Mouse (Mus musculus) bone marrow, adult 2 months (tissue): ENCODE results near the gene Slc7a7. TPM values are rescaled to one million over a fixed set of nuclear protein-coding genes. Genes with fewer than 3 reads are reported as not detected.
A peak's percentile ranks its signal among the peaks of the same experiment; 100 is the strongest.

Source experiments
- H3K27ac ChIP-seq: fragments of 200-500 bp; 2 replicates; pipeline ENCODE4 v1.5.1; 2012; ENCODE audit warnings: low read depth, mild to moderate bottlenecking, control low read depth, inconsistent platforms, low read length; ENCODE audit not compliant: control insufficient read depth, poor library complexity, insufficient read depth
- H3K4me1 ChIP-seq: fragments of 200-500 bp; 2 replicates; pipeline ENCODE4 v1.6.1; 2011; ENCODE audit warnings: low read length; ENCODE audit not compliant: control insufficient read depth, insufficient read depth
- H3K4me3 ChIP-seq: fragments of 200-500 bp; replicated peaks from 2 replicates; pipeline ENCODE3; 2011; ENCODE audit warnings: mild to moderate bottlenecking, low read depth, low read length, control low read depth; ENCODE audit not compliant: control insufficient read depth
- CTCF ChIP-seq: fragments of 200-500 bp; IDR thresholded peaks from 2 replicates; pipeline ENCODE4 v1.5.1; 2011; ENCODE audit warnings: low read length, control low read depth; ENCODE audit not compliant: control insufficient read depth, insufficient read depth
- POLR2A ChIP-seq: fragments of 200-500 bp; IDR thresholded peaks from 2 replicates; pipeline ENCODE4 v1.6.1; 2011; ENCODE audit warnings: low read depth, mild to moderate bottlenecking, control low read depth, low read length, borderline replicate concordance; ENCODE audit not compliant: control insufficient read depth
- WGBS: fragments of 180-500 bp; shearing (Covaris S2); methylation state at CpG from one replicate; pipeline ENCODE4 v1.1.7; 2018; 5-methylcytosine and 5-hydroxymethylcytosine counted together
- polyA plus RNA-seq: library from polyadenylated mRNA; stranded (reverse); fragments of >200 nt; gene quantifications from 2 replicates; pipeline ENCODE4 v1.2.4, GENCODE M21; 2011; ENCODE audit warnings: low replicate concordance; ENCODE audit not compliant: missing spikeins, insufficient read depth, insufficient read length

The Slc7a7 gene
- polyA plus RNA-seq, 1 experiment, result 15.2 TPM

DNA sequence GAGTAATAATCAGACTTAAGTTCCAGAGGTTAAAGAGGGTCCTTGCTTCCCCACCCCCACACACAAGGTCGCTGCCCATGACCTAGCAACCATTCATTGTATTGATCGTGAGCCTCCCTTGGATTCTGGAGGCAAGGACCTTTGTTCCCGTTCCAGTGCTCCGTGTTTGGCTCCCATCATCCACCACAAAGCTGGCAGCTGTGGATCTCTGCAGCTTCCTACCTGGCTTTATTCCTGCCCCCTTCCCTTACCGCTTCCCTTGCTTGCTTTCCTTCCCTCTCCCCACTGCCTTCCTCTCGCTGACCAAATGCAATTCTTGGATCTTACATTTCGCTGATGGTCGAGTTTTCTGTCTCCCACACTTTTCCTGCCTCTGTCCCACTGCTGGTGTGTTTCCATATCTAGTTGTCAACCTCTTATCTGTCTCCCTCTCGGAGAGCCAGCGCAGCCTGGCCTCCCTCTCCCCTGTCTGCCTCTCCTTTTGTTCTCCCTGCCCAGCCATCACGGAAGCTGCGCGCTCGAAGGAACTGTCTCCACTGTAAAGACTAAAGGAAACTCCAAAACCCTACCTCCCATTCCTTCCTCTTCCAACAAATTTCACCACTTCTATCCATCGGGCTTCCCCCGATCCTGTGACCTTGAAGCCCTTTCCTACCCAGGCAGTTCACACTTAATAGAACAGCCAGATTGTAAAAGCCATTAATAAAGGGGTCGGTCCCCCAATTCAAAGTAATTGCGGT is 13.0 kb upstream of the Slc7a7 start:
- no peak for TF ChIP-seq CTCF
- no peak for TF ChIP-seq POLR2A
- Histone ChIP-seq H3K4me1 (peaks cover 1% of the 10 kb centered on the region; the same call in 1 of the 2 replicates), H3K4me3 (no peak overlapping the region), H3K27ac (no peak overlapping the region)
- WGBS, result 66% methylated on average over 18 of the region's 18 CpGs

DNA sequence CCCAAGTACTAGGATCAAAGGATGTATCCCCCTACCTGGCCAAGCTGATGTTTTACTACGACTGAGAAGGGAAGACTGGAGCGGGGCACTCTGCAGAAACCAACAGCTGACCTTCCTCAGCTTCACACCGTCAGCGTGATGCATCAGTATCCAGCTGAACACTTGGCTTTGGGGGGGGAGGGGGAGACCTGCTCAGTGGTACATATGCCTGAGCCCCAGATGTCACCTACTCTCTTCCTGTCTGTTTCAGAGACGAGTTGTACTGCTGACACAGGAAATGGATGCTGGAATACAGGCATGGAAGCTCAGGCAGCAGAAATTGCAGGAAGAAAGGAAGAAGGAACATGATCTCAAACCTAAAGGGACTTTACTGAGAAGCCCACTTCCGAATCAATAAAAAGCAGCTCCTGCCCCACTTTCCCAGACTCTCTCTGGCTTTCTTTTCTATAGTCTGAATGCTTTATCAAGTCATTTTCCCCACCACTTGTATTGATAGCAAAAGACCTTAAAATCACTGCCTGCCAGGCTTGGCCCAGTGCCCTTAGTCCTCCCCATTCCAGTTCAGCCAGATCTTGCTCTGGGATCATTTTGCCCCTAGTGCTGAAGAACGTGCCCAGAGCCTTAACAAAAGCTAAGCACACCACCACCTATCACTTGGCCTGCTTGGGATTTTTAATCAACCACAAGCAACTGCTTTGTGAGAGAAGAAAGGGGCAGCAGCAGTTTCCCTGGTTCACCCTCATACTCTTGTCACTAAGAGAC is 11.9 kb upstream of the Slc7a7 start:
- H3K27ac ChIP-seq, result no peak overlapping the region
- no peak overlapping the region for H3K4me3 ChIP-seq
- WGBS, result 67% methylated on average over 7 of the region's 7 CpGs
- peaks cover 1% of the 10 kb centered on the region; the same call in 1 of the 2 replicates for H3K4me1 ChIP-seq
- TF ChIP-seq CTCF (no peak), POLR2A (no peak)

DNA sequence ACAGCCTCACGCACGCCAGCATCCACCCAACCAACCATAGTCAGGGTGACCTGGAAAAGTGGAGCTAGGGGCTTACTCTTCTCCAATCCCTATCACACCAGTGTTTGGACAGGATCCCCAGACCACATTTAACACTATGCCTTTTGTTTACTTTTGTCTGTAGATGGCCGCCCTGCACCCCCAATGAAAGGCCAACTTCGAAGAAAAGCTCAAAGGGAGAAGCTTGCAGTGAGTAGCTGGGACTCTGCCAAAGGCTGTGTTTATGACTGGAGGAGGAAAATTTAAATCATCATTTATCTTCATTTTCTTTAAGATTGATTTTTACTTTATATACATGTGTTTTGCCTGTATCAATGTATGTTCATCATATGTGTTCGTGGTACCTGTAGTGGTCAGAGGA is 10.8 kb upstream of the Slc7a7 start:
- TF ChIP-seq POLR2A (no peak), CTCF (no peak)
- WGBS, result 86% methylated on average over 5 of the region's 5 CpGs
- no peak overlapping the region for H3K27ac ChIP-seq
- H3K4me1 ChIP-seq, result peaks cover 1% of the 10 kb centered on the region; the same call in 1 of the 2 replicates
- no peak overlapping the region for H3K4me3 ChIP-seq

DNA sequence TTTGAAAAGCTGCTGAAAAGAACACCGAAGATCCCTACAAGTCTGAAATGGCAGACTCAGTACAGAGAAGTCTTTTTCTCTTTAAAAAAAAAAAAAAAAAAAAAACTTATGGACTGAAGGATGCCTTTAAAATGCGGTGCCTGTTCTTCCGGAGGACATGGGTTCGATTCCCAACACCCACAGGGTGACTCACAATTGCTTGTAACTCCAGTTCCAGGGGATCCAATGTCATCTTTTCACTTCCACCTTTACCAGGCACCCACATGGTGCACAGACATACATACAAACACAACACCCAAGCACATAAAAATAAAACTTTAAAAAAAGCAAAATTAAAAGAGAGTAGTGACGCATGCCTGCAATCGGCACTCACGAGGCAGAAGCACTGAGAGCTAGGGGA is 10.1 kb upstream of the Slc7a7 start:
- H3K4me1 ChIP-seq, result peaks cover 1% of the 10 kb centered on the region; the same call in 1 of the 2 replicates
- TF ChIP-seq CTCF (no peak), POLR2A (no peak)
- WGBS, result 82% methylated on average over 7 of the region's 7 CpGs
- H3K4me3 ChIP-seq, result no peak overlapping the region
- H3K27ac ChIP-seq, result no peak overlapping the region

DNA sequence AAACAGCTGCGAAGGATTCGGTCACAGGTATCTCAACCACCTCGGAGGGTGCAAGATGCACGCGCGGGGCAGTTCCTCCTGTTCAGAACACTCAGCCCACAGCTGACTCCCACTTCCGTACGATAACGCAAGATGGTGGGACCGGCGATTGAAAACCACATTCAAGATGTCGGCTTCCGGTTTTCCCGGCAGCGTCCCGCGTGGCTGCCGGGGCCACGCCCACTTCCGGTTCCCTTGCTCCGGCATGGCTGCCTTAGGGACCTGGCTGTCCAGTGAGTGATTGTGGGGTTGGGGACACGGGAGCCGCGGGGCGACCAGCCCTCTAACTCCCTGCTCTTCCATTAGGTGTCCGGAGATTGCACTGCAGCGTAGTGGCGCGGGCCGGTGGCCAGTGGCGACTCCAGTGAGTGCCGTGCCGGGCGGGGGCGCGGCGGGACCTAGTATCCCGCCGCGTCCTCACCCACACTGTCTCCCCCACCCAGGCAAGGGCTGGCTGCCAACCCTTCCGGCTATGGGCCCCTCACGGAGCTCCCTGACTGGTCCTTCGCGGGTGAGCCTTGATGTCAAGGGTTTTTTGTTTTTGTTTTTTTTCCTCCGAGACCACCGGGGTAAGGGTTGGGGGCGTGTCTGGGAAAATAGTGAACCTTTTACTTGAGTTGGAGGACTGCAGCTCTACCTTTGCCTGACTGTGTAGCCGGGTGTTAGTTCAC is 9.3 kb upstream of the Slc7a7 start, which contains the start of gene Mrpl52:
TSS of gene Mrpl52 (plus strand) at position 221 of the 710 bp plus-strand sequence.
- TF ChIP-seq POLR2A, result peak; percentile 57; the same call in 1 of the 2 replicates
- TF ChIP-seq CTCF, result no peak
- Histone ChIP-seq H3K27ac (peak within 1 kb of the TSS; percentile 82), H3K4me1 (peaks cover 1% of the 10 kb centered on the region; the same call in 1 of the 2 replicates)

DNA sequence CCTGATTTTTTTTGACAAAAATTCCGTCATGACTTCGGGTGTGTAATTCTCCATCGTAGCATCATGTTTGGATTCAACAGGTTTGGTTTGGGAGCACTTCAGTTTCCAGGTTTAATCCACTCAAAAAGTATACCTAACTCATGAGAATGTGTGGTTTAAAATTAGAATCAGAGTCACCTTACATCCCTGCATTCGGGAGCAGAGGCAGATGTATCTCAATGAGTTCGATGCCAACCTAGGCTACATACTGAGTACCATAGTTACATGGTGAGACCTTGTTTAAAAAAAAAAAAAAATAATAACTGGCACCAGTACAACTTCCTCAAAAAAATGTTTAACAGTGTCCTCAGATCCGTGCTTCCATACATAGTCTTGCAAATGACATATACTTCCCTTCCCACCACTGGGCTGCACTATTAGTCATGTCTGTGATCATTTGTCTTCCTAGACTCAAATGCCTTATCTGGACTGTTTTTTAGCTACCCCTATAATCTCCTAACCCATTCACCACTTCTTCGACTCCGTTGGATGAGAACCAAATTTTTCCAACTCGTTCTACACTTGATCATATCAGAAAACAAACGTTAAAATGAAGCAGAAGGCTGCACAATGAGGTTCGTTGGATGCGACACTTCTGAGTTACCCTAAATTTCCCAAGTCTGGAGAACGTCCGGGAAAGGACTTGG is 8.6 kb upstream of the Slc7a7 start:
- WGBS, result 20% methylated on average over 14 of the region's 14 CpGs
- peak overlapping the region; percentile 92 for H3K4me3 ChIP-seq
- peaks cover 1% of the 10 kb centered on the region; the same call in 1 of the 2 replicates for H3K4me1 ChIP-seq

More for the DNA sequence above, 9.3 kb upstream of the Slc7a7 start, which contains the start of gene Mrpl52:
- WGBS, result under 1% methylated on average over 47 of the region's 48 CpGs
- peak within 1 kb of the TSS; percentile 92 for H3K4me3 ChIP-seq

DNA sequence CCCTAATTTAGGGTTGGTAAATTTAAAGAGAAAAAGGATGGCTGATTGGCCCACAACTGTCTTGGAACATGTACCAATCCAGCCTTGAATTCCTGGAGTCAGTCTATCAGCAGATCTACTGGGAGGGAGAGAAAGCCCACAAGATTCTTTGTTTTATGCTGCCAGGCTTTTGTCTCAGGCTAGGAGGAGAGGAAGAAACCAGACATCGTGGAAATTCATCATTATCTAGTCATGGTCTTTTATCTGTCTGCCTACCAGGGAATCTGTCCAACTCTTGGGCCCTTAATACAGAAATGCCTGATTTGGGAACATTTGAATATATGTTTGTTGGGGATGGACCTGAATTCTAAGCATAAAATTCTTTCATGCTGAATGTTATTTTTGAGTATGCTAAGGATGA is 8.0 kb upstream of the Slc7a7 start:
- Histone ChIP-seq H3K4me3 (no peak overlapping the region), H3K27ac (no peak overlapping the region), H3K4me1 (peaks cover 1% of the 10 kb centered on the region; the same call in 1 of the 2 replicates)
- WGBS, result 50% methylated on average over 1 of the region's 1 CpGs
- TF ChIP-seq POLR2A (no peak), CTCF (no peak)

More for the DNA sequence above, 8.6 kb upstream of the Slc7a7 start:
- TF ChIP-seq CTCF (no peak), POLR2A (no peak)
- H3K27ac ChIP-seq, result peak overlapping the region; percentile 82

DNA sequence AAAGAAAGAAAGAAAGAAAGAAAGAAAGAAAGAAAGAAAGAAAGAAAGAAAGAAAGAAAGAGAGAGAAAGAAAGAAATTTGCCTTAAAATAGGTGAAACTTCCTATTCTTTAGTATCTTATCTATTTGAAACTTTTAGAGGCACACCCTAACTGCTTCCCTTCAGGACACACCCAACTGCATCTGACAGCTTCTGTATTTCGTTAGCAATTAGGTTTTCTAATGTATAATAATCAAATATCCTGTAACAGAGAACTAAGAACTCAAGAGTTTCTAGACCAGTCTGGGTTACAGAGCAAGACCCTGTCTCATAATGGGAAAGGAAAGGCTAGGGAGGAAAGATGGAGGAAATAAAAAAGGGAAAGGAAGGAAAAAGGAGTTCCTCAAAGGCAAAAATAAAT is 7.1 kb upstream of the Slc7a7 start:
- H3K4me1 ChIP-seq, result peaks cover 1% of the 10 kb centered on the region; the same call in 1 of the 2 replicates
- H3K4me3 ChIP-seq, result no peak overlapping the region
- no peak overlapping the region for H3K27ac ChIP-seq
- TF ChIP-seq CTCF (no peak), POLR2A (no peak)
- 37% methylated on average over 1 of the region's 1 CpGs for WGBS
